Mouse (Mus musculus): ENCODE measurements around the gene Cpox. TPM values are rescaled to one million over a fixed set of nuclear protein-coding genes. Genes with fewer than 3 reads are reported as not detected.
A peak's percentile ranks its signal among the peaks of the same experiment; 100 is the strongest.

Gene Cpox
- total RNA-seq, 2 experiments from 2014 or later: 17.5 to 18.0 TPM

DNA sequence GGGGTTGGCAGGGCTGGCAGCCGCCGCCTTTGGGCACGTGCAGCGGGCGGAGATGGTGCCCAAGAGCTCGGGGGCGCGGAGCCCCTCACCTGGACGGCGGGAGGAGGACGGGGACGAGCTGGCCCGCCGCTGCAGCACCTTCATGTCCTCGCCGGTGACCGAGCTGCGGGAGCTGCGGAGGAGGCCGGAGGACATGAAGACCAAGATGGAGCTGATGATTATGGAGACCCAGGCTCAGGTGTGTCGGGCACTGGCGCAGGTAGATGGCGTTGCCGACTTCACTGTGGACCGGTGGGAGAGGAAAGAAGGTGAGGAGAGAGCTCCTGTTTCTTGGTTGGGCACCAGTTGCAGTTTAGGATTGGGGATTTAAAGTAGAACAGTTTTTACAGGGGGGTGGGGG lies 551 bp downstream of the Cpox start:
- DNase-seq: no peak

DNA sequence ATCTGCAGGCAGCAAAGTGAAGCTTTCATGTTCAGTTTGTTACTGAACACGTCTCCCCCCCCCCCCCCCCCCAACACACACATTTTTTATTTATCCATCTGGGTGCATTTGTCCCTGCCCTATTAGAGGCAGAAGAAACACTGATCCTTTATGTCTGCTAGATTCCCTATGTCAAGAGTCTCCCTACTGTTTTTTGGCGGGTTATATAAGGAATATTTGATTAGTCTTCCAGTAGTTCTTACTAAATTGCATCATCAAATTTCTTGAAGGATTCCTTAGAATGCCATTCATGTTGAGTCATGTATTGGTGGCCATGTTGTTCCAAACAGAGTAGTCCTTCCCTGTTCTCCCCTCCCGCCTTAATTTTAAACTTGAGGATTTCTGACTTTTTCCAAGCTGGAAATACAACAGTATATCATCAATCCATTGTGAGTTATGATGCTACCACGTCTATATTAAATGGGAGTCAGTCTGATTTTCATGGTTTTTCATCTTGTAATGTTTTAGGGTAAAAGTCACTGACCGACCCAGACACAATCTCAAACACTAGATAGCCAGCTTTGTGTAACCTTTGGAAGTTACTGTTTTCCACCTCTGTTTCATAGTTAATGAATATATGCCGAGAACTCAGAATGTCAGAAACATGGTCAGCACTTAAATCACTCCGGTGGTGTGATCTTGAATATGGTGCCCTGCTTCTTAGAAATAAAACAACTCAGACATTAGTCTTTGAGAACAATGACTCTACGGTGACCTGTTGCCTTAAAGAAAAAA lies 1.3 kb downstream of the Cpox start:
- no peak for DNase-seq

DNA sequence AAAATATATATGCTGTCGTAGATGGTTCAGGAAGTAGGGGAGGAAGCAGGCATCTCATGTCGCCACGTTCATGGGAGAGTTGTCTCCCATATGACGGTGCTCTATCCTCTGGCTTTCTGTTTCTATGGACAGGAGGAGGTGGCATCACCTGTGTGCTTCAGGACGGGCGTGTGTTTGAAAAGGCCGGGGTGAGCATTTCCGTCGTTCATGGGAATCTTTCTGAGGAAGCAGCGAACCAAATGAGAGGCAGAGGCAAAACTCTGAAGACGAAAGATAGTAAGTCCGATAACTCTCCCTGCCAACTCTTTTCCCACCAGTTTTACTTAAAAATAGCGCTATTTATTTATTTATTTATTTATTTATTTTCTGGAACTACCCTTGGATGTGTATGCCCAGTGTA lies 2.3 kb downstream of the Cpox start:
- no peak for DNase-seq

DNA sequence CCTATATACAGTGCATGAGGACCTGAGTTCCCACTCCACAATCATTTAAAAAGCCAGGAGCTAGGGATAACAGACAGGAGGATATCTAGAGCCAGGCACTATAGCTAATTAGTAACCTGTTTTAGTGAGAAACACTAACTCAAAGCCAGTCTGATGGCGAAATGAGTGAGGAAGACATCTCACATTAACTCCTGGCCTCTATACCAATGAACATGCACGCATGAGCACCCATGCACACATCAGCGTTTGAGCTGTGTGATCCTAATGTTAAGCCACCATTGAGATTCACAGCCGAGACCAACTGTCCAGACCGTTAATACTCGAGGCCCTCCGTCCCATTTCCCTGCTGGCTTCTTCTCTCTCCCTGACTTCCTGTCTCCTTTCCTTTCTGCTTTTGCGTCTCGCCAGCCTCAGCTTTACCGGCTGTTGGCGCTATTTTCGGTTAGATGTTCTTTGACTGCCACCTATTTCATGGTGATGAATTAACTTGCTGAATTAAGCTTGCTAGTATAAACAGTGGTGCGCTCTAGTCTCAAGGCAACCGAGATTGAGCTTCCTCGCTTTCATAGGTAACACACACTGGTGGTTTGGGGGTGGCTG lies 3.8 kb downstream of the Cpox start:
- DNase-seq: no peak

DNA sequence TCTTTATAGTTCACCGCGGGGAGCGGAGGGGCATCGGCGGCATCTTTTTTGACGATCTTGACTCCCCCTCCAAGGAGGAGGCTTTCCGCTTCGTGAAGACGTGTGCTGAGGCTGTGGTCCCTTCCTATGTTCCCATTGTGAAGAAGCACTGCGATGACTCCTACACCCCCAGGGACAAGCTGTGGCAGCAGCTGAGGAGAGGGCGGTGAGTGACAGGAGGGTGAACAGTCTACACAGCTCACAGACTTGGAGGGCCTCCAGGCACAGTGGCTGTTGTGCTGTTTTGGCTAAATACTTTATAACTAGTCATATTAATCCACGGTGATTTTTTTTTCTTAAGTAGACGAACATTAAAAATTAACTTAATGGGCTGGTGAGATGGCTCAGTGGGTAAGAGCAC lies 5.2 kb downstream of the Cpox start:
- DNase-seq: no peak

DNA sequence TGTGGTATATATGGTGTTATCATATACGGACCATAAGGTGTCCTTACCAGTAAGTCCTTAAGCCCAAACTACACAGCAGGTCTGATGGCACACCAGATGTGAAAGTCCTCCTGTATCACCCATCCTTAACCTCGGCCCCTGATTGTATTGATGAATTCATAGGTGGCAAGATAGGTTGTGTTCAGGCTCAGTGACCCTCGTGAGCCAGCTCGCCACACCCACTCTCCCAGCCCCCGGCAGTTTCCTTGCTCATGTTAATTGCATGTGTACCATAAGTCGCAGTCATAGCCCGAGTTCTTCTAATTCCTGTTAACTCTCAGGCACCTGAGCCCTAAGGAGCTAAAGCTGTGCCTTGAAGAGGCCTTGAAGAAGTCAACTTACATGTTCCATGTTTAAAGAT lies 6.1 kb downstream of the Cpox start:
- DNase-seq: no peak

DNA sequence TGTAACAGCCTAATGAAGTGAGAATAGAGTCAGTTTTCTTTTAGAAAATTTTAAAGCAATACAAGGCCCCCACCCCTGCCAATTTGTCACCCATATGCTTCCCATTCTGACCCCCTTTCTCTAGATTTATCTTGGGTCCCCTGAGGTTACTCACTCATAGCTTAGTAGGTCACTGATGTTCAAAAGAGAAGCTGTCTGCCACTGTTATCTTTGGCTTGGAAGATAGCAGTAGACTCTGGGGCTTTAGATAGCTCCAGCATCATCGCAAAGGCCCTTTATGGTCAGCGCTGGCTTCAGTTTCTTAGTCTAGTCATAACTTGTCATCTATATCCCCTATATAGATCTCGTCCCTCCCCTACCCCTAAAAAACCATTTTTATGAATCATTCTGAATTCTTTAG lies 6.5 kb downstream of the Cpox start:
- no peak for DNase-seq

DNA sequence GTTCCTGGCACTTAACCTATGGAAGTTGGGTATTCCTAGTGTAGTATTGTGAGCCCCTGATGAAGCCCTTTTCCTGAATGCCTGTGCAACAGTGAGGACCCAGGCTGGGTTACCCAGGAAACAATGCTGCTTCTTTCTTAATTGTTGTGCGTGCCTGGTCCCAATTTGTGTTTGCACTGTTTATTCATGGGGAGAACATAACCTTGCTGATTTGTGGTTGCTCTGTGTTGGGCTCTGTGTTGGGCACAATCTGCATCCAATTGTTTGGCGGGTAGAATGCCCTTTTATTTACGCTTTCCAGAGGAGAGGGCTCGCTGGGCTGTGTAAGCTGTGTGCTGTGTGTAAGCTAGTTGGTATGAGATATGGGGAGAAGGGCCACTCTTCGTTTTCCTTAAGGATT lies 7.4 kb downstream of the Cpox start:
- DNase-seq: no peak

DNA sequence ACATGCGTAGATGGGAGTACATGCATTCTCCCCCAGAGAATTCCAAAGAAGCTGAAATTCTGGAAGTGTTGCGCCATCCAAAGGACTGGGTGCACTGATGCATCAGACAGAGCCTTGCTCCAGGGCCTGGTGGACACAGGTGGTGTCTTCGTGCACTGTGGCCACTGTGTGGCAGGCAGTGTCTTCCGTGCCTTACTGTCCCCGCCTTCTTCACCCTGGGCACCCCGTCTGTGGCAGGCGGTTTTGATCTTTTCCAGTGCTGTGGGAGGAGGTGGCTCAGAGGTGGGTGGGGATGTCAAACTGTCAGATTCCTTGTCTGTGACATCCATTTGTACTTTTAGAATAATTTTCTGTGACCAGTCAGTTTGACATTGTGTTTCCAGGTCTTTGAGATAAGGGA lies 8.6 kb downstream of the Cpox start:
- DNase-seq: no peak

DNA sequence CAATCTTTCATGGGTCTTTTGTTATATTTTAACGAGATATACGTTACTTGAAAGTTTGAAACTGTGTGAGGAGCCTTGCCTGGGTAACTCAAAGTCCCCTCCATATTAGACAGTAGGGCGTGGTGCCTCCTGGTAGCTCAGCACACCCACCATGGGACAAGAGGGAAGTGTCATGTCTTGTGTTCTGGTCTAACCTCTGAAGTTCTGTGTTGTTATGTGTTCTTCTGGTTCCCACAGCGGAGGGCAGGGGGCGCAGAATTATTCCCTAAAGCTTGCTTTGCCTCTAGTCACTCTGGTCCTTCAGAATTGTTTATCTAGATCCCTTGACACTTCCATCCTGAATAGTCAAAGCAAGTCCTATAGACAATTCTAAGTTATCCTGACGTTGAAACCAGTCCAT lies 12.0 kb downstream of the Cpox start:
- DNase-seq: no peak

DNA sequence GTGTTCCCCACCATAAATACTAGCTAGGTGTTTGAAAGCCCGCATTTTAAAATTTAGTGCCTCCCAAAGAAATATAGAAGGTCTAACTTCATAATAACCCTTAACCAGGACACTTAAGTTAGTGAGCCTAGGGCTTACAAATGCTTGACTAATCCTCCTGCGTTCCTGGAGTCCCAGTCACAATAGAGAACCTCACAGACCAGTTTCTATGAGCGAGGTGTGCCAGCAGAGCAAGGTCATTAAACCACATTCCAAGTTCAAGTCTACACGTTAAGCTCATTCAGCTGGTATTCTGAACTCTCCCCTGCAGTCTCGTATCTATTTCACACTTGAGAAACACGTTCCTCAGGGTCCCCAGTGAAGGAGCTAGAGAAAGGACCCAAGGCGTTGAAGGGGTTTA lies 12.8 kb downstream of the Cpox start:
- DNase-seq: no peak

DNA sequence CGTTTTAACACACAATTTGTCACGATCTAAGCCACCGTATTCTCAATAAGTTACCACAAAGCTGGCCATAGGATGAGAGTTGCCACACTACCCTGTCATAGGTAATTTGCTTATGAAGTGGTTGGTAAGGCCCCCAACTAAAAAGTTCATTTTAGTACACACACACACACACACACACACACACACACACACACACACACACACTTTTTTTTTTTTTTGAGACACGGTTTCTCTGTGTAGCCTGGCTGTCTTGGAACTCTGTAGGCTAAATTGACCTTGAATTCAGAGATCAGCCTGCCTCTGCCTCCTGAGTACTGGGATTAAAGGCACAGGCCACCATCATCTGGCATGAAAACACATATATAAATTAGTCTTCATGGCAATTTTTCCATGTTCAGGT lies 13.8 kb downstream of the Cpox start:
- DNase-seq: no peak

DNA sequence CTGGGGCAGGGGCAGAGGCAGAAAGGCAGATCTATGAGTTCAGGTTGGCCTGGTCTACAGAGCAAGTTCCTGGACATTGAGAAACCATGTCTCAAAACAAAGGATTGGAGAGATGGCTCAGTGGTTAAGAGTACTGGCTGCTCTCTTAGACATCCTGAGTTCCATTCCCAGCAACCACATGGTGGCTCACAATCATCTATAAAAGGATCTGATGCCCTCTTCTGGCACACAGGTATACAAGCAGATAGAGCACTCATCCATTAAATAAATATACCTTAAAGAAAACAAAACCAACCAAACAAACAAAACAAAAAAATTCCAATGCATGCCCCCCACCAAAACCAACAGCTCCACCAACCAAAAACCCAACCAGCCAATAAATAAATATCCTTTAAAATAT lies 14.4 kb downstream of the Cpox start:
- no peak for DNase-seq

DNA sequence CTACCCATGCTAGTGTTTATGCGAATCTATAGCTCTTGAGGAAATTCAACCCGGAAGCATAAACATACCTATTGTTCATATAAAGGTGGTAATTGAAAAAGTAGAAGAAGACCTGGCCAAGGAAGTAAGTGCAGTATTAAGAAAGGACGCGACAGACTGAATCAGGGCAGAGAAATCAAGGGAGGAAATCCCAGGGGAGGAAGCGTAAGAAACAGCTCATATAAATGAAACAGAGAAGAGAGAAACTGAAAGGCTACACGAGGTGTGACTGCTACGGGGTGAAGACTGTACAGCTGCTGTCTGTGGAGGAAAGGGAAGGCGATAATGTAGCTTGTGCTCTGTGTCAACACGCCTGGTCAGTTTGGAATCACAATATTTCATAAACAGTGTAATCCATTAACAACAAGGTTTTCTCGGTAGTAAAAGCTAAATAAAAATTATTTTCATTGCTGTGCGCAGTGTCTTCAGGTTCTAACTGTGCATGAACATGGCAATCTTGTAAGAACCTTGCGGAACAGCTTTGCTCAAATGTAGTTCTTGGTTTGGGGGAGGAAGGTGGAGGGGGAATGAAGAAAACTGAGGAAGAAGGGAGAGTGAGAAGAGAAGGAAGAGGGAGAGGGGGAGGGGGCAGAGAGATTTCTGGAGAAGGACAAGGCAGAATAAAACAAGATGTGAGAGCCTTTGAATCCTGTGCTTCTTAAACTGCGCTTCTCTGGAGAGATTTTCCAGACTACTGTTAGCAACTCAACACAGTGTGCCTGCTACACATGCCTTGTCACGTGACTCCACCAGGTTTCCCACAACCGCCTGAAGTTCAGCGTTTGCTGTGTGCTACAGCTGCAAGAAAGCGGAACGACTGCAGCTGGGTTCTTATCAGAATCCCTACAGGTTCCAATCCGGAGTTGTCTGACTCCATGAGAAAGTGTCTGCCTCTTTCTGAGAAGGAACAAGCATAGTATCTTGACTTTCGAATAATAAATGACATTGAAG lies 15.8 kb downstream of the Cpox start:
- DNase-seq: peak; percentile 25

DNA sequence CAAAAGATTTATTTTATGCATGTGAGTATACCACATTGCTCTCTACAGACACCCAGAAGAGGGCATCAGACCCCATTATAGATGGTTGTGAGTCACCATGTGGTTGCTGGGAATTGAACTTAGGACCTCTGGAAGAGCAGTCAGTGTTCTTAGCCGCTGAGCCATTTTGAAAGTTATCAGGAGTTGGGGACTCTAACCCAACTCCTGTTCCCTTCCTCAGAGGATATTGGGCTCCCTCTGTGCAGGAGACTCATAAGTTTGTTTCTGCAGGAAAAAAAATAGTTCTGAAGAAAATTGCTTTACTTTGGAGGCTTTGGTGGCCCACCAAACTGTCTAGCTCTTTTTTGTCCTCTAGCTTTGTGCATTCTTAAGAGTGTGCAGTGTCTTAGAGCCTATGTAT lies 18.4 kb downstream of the Cpox start:
- no peak for DNase-seq

DNA sequence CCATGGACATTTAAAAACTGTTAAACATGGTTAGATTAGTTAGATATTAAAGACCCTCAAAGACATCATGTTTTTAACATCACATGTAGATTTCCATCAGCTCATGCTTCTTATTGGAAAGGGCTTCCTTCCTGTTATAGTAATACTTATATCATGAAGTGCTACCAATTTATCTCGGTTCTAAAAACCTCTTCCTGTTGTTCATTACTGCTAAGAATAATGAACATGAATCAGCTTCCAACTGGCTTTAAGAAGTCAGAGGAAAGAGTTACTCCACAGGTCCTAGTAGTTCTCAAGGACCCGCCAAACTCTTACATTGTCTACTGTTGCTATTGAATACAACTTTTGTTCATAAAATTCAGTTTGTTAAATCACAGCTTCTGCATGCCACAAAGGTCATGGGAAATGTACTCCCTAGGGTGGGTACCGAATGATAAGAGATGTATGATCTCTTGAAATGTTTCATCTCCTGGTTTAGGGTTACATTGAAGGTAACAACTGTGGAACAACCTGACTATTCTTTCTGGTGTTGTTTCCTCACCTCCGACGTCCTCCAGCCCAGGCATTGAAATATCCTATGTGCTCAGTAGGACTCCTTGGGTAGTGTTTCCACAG lies 19.6 kb downstream of the Cpox start:
- DNase-seq: no peak

DNA sequence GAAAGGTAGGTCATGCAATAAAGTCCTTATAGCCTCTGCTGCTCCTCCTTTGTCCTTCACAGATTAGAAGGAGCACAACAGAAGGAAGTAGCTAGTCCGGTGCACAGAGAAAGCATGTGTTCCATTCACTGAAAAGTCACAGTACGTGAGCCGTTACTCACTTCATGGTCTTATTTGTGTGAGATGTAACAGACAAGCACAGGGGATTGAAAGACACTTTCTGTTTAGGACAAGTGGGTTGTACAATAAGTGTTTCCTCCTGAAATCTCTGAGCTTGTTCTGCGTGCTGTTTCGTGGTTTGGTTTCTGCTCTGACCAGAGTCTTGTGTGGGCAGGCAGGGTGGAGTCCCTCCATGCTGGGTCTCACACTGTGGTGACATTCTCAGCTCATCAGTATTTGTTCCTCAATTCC lies 20.2 kb downstream of the Cpox start:
- DNase-seq: no peak

DNA sequence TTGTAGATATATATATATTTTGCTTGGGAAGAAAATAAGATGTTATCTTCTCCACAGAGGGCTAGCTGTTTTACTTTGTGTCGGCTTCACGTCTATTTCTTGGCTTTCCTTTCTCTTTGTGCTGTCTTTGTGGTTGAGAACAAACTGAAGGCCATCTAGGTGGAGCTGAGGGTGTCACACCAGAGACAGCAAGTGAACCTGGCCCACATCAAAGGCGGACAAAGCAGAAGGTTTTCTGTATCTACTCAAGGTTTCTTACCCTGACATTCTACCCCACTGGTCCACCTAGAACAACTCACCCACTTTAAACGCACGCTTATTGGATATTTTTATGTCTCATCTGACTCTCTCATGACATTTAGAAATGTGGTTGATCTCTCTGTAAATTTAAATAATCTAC lies 24.0 kb downstream of the Cpox start:
- DNase-seq: no peak

DNA sequence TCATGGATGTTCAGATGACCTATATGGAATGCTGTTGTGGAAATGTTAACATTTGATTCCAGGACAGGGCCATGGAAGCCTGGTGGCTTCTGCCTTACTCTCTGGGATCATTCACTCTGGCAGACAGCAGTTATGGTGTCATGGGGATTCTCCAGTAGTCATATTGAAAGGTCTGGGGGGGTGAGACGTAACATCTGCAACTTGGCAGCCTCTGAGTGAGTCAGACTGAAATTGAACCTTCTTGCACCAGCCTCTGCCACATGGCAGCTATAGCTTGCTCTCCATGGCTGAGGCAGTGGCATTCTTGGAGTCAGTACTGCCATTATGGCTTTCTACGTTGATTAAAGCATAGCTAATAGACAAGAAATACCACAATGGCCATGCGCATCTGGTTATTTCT lies 26.7 kb downstream of the Cpox start:
- DNase-seq: no peak

DNA sequence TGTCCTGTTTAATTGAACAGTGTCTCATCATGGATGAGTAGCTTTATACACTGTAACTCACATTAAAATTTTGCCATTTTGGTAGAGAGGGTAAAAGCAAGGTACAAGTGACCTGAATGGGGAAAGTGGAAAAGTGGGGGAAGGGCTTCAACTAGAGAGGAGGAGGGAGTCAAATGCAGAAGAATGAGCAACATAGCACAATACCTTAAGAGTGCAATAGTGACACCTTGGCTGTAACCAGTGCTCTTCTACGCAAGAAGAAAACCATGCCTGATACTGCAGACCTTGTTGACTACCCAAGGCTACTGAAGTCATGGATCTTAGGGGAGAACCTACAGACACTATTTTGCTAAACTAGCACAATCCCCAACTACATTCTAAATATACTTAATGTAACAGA lies 27.2 kb downstream of the Cpox start:
- DNase-seq: no peak

DNA sequence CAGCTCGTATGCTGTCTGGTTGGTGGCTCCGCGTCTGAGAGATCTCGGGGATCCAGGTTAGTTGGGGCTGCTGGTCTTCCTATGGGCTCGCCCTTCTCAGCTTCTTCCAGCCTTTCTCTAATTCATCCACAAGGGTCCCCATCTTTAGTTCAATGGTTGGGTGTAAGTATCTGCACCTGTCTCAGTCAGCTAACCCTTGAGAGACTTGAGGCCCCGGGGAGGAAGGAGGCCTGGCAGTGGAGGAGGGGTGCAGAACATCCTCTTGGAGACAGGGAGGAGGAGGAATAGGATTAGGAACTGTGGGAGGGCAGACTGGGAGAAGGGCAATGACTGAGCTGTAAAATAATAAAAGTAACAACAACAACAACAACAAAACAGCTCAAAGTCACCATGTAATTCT lies 30.1 kb downstream of the Cpox start:
- DNase-seq: no peak

DNA sequence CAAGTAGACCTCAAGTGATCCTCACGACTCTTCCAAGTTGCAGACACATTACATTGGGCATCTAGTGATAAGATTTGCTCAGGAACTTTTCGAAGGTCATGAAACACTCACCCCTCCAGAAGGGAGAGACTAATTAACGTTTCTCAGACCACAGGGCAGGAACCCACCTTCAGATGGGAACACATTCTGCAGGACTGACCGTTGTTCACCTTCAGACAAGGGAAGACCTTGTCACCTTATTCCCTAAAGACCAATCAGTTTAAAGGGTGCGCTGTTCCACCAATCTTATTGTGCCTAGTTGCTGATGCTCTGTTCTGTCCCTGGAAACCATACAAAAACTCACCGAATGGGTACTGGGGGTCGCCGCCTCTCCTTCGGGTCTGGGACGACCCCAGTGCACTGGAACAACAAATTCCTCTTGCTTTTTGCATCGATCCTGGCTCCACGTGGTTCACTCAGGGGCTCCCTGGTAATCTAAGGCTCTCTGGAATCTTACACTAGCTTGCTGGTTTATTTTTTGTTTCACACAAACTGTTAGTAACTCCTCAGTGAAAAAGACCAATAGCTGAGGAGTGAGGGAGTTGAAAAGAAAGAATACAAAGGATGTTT lies 30.8 kb downstream of the Cpox start:
- DNase-seq: no peak

DNA sequence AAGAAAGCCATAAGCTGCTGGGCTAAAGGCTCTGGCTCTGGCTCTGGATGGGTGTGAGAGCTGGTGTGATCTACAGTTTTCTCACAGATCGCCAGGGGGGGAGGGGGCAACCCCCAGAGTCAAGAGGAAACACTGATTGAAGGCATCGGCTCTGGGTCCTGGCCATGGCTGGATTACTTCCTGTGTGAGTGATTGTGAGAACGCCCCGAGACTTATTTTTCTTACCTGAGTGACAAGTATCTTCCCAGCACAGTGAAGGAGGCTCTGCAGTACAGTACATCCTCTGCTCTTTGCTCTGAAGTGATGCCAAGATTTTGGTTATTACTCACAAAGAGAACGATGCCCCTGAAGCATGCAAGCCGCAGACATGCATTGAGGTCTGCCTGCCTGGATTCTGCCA lies 31.7 kb downstream of the Cpox start:
- no peak for DNase-seq

All from heart, postnatal 4 days (tissue).